In the genomic region with DNA sequence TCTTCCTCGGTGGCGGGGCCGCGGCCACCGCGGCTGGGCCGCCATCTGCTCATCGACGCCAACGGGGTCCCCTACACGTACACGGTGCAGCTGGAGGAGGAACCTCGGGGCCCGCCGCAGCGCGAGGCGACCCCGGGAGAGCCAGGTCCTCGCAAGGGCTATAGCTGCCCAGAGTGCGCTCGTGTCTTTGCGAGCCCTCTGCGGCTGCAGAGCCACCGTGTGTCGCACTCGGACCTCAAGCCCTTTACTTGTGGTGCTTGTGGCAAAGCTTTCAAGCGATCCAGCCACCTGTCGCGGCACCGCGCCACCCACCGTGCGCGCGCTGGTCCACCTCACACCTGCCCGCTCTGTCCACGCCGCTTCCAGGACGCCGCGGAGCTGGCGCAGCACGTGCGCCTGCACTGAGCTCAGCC, we compare ENCODE assay signal across 9 mouse cellular contexts. TPM values are rescaled to one million over a fixed set of nuclear protein-coding genes. Genes with fewer than 3 reads are reported as not detected.
DNase-seq lines count a peak whose midpoint lies in the region; ATAC-seq and TF ChIP-seq lines count a peak whose summit lies in the region.
"Had no signal": no experiment of that assay in that cellular context is flagged by ENCODE, and none has a peak within 500 bp of the region (broad histone marks: within the 10 kb centered on the region; RNA-seq: fewer than 3 reads in every experiment).

No protein-coding gene starts in this region.

- no peak for TF ChIP-seq POLR2A in testis, adult 2 months (IDR thresholded peaks at IDR 0.05; ENCODE audit: control insufficient read depth, low read depth, low read length)

- no peak for TF ChIP-seq CTCF in testis, adult 2 months (IDR thresholded peaks at IDR 0.05; ENCODE audit: control insufficient read depth, insufficient read depth, insufficient replicate concordance, low read depth, low read length)

- 3% methylated on average over 45 of the region's 45 CpGs for WGBS in liver, embryonic 12.5 days (ENCODE audit: insufficient replicate concordance)

- no peaks in the 10 kb centered on the region for H3K36me3 ChIP-seq in testis, adult 2 months (ENCODE audit: control insufficient read depth, insufficient read depth, low read length)
- no peaks in the 10 kb centered on the region for H3K36me3 ChIP-seq in liver, embryonic 12.5 days

- peak; percentile 54 for DNase-seq in cerebellum, adult 9-10 months
- no peak for DNase-seq in cerebellum, postnatal 36 days
- DNase-seq in testis, postnatal 14 days (ENCODE audit: low spot score): no peak
- no peak for DNase-seq in c-Kit-positive CD71-positive TER-119-positive erythroid progenitor cells, embryonic 14.5 days (ENCODE audit: low spot score)
- DNase-seq in embryo, embryonic 11 days: no peak

- peak overlapping the region; percentile 39; the same call in 1 of the 2 replicates for H3K9ac ChIP-seq in liver, embryonic 12.5 days

- H3K27me3 ChIP-seq in testis, adult 2 months (ENCODE audit: control insufficient read depth, insufficient read depth, low read length): no peaks in the 10 kb centered on the region
- H3K27me3 ChIP-seq in liver, embryonic 12.5 days (replicated peaks): peaks cover 96% of the 10 kb centered on the region

- H3K4me2 ChIP-seq in liver, embryonic 12.5 days: peak overlapping the region; percentile 81

- H3K4me1 ChIP-seq in testis, adult 2 months (ENCODE audit: control insufficient read depth, insufficient read depth, low read length): peaks cover 45% of the 10 kb centered on the region
- peaks cover 24% of the 10 kb centered on the region for H3K4me1 ChIP-seq in liver, embryonic 12.5 days

- H3K27ac ChIP-seq in testis, adult 2 months (ENCODE audit: control insufficient read depth, insufficient read depth, low read depth, low read length): no peak overlapping the region
- no peak overlapping the region for H3K27ac ChIP-seq in liver, embryonic 12.5 days

- peak overlapping the region; percentile 89 for H3K4me3 ChIP-seq in testis, adult 2 months (ENCODE audit: control insufficient read depth, low read depth, low read length)
- H3K4me3 ChIP-seq in liver, embryonic 12.5 days: peak overlapping the region; percentile 66
- H3K4me3 ChIP-seq: erythroblast, embryonic 14.5 days had no signal

- H3K9me3 ChIP-seq in liver, embryonic 12.5 days (replicated peaks): no peaks in the 10 kb centered on the region

- ATAC-seq in liver, embryonic 12.5 days: no peak
- no peak for ATAC-seq in frontal cortex, adult (ENCODE audit: low TSS enrichment)

RNA-seq across cellular contexts. Expression of a gene that starts 1.6 kb away (rescaled TPM):
- 9.4 and 11.1 TPM in 2 replicates for polyA plus RNA-seq in testis, adult 2 months (2012; rRNA removed)
- polyA plus RNA-seq in liver, embryonic 12.5 days (2016; fragmentation: Nextera tagmentation; extraction: Ambion mirVana): 5.2 and 5.6 TPM in 2 replicates

RNA-seq across cellular contexts. Expression of a gene that starts 9.0 kb away (rescaled TPM):
- polyA plus RNA-seq in testis, adult 2 months (2012; rRNA removed): 85.7 and 88.5 TPM in 2 replicates
- polyA plus RNA-seq in liver, embryonic 12.5 days (2016; fragmentation: Nextera tagmentation; extraction: Ambion mirVana): 97.6 and 109 TPM in 2 replicates

RNA-seq across cellular contexts. Expression of a gene that starts 14.7 kb away (rescaled TPM):
- polyA plus RNA-seq in testis, adult 2 months (2012; rRNA removed): 4.3 and 5.2 TPM in 2 replicates
- 1.1 and 1.3 TPM in 2 replicates for polyA plus RNA-seq in liver, embryonic 12.5 days (2016; fragmentation: Nextera tagmentation; extraction: Ambion mirVana)

RNA-seq across cellular contexts. Expression of a gene that starts 19.0 kb away (rescaled TPM):
- polyA plus RNA-seq in testis, adult 2 months (2012; rRNA removed): not detected in 2 replicates
- polyA plus RNA-seq in liver, embryonic 12.5 days (2016; fragmentation: Nextera tagmentation; extraction: Ambion mirVana): not detected in 2 replicates
- polyA plus RNA-seq: erythroblast, embryonic 14.5 days had no signal

RNA-seq across cellular contexts. Expression of a gene that starts 27.1 kb away (rescaled TPM):
- polyA plus RNA-seq in testis, adult 2 months (2012; rRNA removed): 91.7 and 103 TPM in 2 replicates
- 66.2 and 69.1 TPM in 2 replicates for polyA plus RNA-seq in liver, embryonic 12.5 days (2016; fragmentation: Nextera tagmentation; extraction: Ambion mirVana)
